Mouse (Mus musculus) ES-CJ7 (cell line): ENCODE measurements around the gene Vipr2.

ENCODE experiments used
- DNase-seq: peaks from one replicate; pipeline ENCODE4 v3.0.0; 2011; ENCODE audit warnings: low read depth, low spot score

Vipr2 gene

GRCm38 (mm10) chr12:116096361-116096904 is 18.9 kb downstream of the Vipr2 start:
- no peak for DNase-seq

- DNase-seq: no peak
Measured at GRCm38 (mm10) chr12:116097166-116097565, 19.6 kb downstream of the Vipr2 start.

- no peak for DNase-seq
Measured at GRCm38 (mm10) chr12:116101945-116102344, 24.4 kb downstream of the Vipr2 start.

GRCm38 (mm10) chr12:116109451-116110353 is 32.2 kb downstream of the Vipr2 start:
- no peak for DNase-seq

- DNase-seq: no peak
Measured at GRCm38 (mm10) chr12:116111007-116111694, 33.6 kb downstream of the Vipr2 start.

- DNase-seq: no peak
Measured at GRCm38 (mm10) chr12:116115781-116116180, 38.3 kb downstream of the Vipr2 start.

GRCm38 (mm10) chr12:116116455-116116854 is 38.9 kb downstream of the Vipr2 start:
- no peak for DNase-seq

- no peak for DNase-seq
Measured at GRCm38 (mm10) chr12:116117352-116117929, 39.9 kb downstream of the Vipr2 start.

GRCm38 (mm10) chr12:116119001-116119400 is 41.5 kb downstream of the Vipr2 start:
- no peak for DNase-seq

- DNase-seq: no peak
Measured at GRCm38 (mm10) chr12:116123786-116124185, 46.3 kb downstream of the Vipr2 start.

GRCm38 (mm10) chr12:116130936-116131335 is 53.4 kb downstream of the Vipr2 start:
- DNase-seq: no peak

- DNase-seq: no peak
Measured at GRCm38 (mm10) chr12:116132909-116133308, 55.4 kb downstream of the Vipr2 start.

GRCm38 (mm10) chr12:116135906-116136305 is 58.4 kb downstream of the Vipr2 start:
- no peak for DNase-seq

- DNase-seq: no peak
Measured at GRCm38 (mm10) chr12:116138322-116139205, 61.0 kb downstream of the Vipr2 start.

- DNase-seq: no peak
Measured at GRCm38 (mm10) chr12:116140605-116141004, 63.1 kb downstream of the Vipr2 start.

- no peak for DNase-seq
Measured at GRCm38 (mm10) chr12:116141816-116142215, 64.3 kb downstream of the Vipr2 start.

- no peak for DNase-seq
Measured at GRCm38 (mm10) chr12:116142464-116142863, 64.9 kb downstream of the Vipr2 start.

- no peak for DNase-seq
Measured at GRCm38 (mm10) chr12:116145246-116145645, 67.7 kb downstream of the Vipr2 start.

GRCm38 (mm10) chr12:116145686-116146085 is 68.2 kb downstream of the Vipr2 start:
- DNase-seq: no peak

- no peak for DNase-seq
Measured at GRCm38 (mm10) chr12:116146996-116147634, 69.6 kb downstream of the Vipr2 start.
